Mouse (Mus musculus): ENCODE measurements around the gene Pgghg. TPM values are rescaled to one million over a fixed set of nuclear protein-coding genes. Genes with fewer than 3 reads are reported as not detected.

The Pgghg gene
- polyA plus RNA-seq, 1 experiment = 7.4 TPM

DNA sequence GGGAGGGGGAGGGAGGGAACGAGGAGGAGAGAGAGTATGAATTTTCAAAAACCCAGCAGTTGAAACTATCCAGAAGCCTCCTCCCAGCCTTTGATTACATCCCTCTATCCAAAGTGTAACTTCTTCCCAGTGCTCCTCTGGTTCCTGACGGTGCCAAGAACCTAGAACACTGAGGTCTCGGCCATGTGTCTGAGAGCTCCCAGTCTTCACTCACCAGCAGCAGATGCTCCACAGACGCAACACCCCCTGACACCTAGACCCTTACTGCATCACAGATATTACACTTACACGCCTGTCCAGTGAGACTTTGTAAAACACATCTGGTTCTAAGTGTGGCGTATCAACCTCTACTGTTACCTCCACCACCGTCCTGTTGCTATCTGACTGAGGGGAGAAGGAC, 11.2 kb downstream of the Pgghg start:
- H3K9me3 ChIP-seq = no peaks in the 10 kb centered on the region
- peaks cover 70% of the 10 kb centered on the region for H3K36me3 ChIP-seq (replicated peaks; ENCODE audit: low read length)
- peaks cover 99% of the 10 kb centered on the region for H3K4me1 ChIP-seq
- H3K27me3 ChIP-seq (replicated peaks) = no peaks in the 10 kb centered on the region
- TF ChIP-seq FLI1 (IDR thresholded peaks at IDR 0.05; ENCODE audit: low read length) (no peak), GATA1 (IDR thresholded peaks at IDR 0.05; ENCODE audit: borderline replicate concordance, low read length) (no peak)
- peak overlapping the region; percentile 64 for H3K4me3 ChIP-seq (replicated peaks)

DNA sequence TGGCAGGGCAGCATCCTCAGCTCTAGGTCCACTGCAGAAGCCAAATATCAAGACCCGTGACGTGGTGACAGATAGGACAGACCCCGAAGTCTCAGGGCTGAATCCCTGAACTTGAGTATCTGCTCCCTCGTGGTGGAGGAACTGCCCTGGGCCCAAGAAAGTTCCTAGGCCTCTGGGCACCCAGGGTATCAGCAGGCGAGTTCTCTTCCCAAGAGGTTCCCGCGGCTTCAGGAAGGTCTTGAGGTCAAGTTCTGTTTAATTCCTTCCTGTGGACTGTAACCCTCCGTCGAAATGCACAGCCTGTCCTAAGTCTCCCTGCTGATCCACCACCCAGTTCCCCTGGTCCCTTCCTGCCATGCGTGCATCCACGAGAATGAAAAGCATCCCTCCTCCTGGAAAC, 11.9 kb downstream of the Pgghg start:
- TF ChIP-seq FLI1 (IDR thresholded peaks at IDR 0.05; ENCODE audit: low read length) (no peak), GATA1 (IDR thresholded peaks at IDR 0.05; ENCODE audit: borderline replicate concordance, low read length) (no peak)
- Histone ChIP-seq H3K36me3 (replicated peaks; ENCODE audit: low read length) (peaks cover 63% of the 10 kb centered on the region), H3K27me3 (replicated peaks) (no peaks in the 10 kb centered on the region), H3K4me3 (replicated peaks) (peak overlapping the region; percentile 84), H3K9me3 (no peaks in the 10 kb centered on the region), H3K4me1 (peaks cover 97% of the 10 kb centered on the region)

DNA sequence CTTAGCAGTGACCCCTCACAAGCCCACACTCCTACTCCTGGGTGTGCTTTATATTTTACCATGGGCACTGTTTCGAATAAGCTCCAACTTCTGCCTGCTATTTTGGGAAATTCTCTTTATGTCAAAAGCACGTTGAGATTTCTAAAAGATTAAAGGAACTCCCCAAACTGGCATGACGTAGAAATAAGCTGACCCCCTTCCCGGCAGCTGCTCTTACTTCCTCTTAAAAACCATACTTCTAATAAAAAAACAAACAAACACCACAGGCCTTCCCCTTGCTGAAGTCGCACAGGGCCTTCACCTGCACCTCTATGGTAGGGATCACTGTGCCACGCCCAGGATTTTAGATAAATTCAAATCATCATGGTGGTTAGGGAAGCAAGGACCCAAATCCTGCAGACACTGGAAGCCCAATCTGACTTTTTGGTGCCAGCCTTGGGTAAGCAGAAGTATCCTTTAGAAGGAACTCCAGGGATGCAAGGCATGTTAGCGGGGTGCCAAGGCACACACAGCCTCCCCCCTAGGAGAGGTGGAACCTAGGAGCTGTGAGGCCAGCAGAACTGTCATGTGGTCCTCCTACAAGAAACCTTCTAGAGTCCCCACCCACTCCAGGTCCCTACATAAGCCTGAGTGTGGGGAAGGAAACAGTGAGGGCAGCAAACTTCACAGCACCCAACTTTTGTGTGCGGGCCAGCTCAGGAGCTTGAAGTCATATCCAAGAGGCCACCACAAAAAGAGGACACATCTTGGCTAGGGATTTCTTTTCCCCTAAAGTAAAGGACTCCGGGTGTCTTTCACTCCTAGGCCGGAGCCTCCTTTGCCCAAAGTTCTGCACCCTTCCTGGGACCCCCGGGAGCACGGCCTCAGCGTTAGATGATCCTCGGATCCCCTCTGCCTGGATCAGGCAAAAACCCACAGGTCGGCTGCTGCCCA, 12.9 kb downstream of the Pgghg start:
- TF ChIP-seq GATA1 (IDR thresholded peaks at IDR 0.05; ENCODE audit: borderline replicate concordance, low read length) = no peak
- TF ChIP-seq FLI1 (IDR thresholded peaks at IDR 0.05; ENCODE audit: low read length) = no peak
- H3K9me3 ChIP-seq = no peaks in the 10 kb centered on the region
- H3K4me1 ChIP-seq = peaks cover 94% of the 10 kb centered on the region
- H3K27me3 ChIP-seq (replicated peaks) = no peaks in the 10 kb centered on the region
- peak overlapping the region; percentile 95 for H3K4me3 ChIP-seq (replicated peaks)
- H3K36me3 ChIP-seq (replicated peaks; ENCODE audit: low read length) = peaks cover 54% of the 10 kb centered on the region

DNA sequence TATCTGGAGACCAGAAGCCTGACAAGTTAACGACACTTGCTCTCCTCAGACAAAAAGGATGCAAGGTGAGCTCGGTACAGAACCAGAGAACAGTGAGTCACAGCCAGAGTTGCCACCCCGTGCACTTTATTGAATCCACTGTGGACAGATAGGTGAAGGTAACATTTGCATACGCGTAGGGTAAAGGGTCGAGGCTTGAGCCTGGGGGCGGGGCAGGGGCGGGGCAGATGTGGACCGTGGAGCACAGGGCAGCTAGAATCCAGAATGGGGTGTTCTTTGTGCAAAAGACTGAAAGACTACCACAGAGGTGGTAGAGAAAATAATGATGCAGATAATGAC, 13.5 kb downstream of the Pgghg start:
- peaks cover 94% of the 10 kb centered on the region for H3K4me1 ChIP-seq
- H3K36me3 ChIP-seq (replicated peaks; ENCODE audit: low read length) = peaks cover 47% of the 10 kb centered on the region
- H3K27me3 ChIP-seq (replicated peaks) = no peaks in the 10 kb centered on the region
- no peaks in the 10 kb centered on the region for H3K9me3 ChIP-seq
- peak overlapping the region; percentile 95 for H3K4me3 ChIP-seq (replicated peaks)
- TF ChIP-seq FLI1 (IDR thresholded peaks at IDR 0.05; ENCODE audit: low read length) = no peak
- no peak for TF ChIP-seq GATA1 (IDR thresholded peaks at IDR 0.05; ENCODE audit: borderline replicate concordance, low read length)

DNA sequence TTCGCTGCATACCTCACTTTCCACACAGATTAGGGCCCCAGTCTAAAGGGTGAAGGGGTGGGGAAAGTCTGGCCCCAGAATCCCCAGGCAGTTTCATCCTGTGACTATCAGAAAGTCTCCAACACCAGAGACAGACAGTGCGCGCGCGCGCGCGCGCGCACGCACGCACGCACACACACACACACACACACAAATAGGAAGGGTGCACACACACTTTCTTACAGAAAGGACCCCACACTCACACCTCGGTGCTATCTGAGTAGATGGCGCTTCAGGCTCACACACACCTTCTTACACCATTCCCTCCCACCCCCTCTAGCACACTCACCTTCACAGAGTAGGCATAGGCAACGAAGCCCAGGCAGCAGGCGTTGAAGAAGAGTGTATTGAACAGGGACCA, 14.2 kb downstream of the Pgghg start:
- Histone ChIP-seq H3K4me1 (peaks cover 94% of the 10 kb centered on the region), H3K36me3 (replicated peaks; ENCODE audit: low read length) (peaks cover 41% of the 10 kb centered on the region), H3K9me3 (no peaks in the 10 kb centered on the region), H3K4me3 (replicated peaks) (peak overlapping the region; percentile 95), H3K27me3 (replicated peaks) (no peaks in the 10 kb centered on the region)
- TF ChIP-seq FLI1 (IDR thresholded peaks at IDR 0.05; ENCODE audit: low read length) = no peak
- no peak for TF ChIP-seq GATA1 (IDR thresholded peaks at IDR 0.05; ENCODE audit: borderline replicate concordance, low read length)

DNA sequence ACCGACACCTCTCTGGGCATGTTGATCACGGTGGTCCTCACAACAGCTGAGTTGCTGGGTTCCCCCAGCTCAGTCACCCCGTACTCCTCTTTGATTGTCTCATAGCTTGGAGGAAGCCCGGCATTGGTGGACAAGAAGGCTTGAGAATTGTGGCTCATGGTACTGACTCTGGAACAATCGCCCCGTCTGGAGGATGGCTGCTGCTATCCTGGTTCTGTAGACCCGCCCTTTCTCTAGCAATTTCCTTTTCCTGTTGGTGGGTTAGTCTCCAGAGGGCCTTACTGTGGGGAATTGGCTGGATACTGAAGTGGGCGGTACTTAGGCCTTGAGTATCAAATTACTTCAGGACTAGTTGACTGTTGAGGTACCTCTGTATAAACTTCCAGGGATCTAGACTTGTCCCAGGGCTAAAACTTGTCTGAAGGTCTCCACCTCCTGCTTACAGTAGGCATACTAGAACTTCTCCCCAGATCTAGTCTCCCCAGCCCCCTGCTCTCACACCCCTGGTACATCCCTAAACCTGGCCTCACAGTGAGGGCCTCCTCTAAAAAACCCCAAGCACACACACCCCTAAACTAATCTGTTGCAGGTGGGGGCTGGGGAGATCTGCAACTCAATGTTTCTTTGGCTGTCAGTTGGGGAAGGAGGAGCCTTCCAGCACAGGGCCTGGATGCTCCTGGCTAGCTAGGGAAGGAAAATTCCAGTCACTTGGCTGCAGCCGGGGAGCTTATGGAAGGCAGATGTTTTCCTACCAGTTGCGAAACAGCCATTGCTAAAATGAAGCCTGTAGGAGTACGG, 14.8 kb downstream of the Pgghg start, which contains the start of the genes Gm45717 and Ifitm2:
Gene Gm45717 (minus strand): TSS at position 180 of the 798 bp plus-strand sequence.
Gene Ifitm2 (minus strand): TSS at position 230 of the 798 bp plus-strand sequence.
- Histone ChIP-seq H3K4me1 (peaks cover 89% of the 10 kb centered on the region), H3K27me3 (replicated peaks) (no peaks in the 10 kb centered on the region), H3K9me3 (no peaks in the 10 kb centered on the region), H3K36me3 (replicated peaks; ENCODE audit: low read length) (peaks cover 35% of the 10 kb centered on the region), H3K4me3 (replicated peaks) (peak within 1 kb of the TSS; percentile 95)
- TF ChIP-seq FLI1 (IDR thresholded peaks at IDR 0.05; ENCODE audit: low read length) = no peak
- TF ChIP-seq GATA1 (IDR thresholded peaks at IDR 0.05; ENCODE audit: borderline replicate concordance, low read length) = no peak

DNA sequence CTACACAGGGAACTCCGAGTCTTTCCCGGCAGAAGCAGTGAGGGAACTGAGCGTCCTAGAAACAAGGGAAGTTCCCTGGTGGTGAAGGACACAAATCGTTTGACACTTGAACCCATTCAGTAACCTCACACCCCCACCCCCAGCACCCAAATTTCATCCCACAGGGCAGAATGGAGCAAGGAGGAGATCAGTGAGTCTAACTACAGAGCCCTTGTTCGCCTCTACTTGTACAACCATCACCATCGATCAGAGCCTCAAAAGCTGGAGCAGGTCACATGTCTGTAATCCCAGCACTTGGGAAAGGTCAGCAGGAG, 15.3 kb downstream of the Pgghg start:
- Histone ChIP-seq H3K9me3 (no peaks in the 10 kb centered on the region), H3K4me3 (replicated peaks) (peak overlapping the region; percentile 85), H3K4me1 (peaks cover 83% of the 10 kb centered on the region), H3K27me3 (replicated peaks) (no peaks in the 10 kb centered on the region), H3K36me3 (replicated peaks; ENCODE audit: low read length) (peaks cover 29% of the 10 kb centered on the region)
- TF ChIP-seq GATA1 (IDR thresholded peaks at IDR 0.05; ENCODE audit: borderline replicate concordance, low read length) = no peak
- TF ChIP-seq FLI1 (IDR thresholded peaks at IDR 0.05; ENCODE audit: low read length) = no peak

DNA sequence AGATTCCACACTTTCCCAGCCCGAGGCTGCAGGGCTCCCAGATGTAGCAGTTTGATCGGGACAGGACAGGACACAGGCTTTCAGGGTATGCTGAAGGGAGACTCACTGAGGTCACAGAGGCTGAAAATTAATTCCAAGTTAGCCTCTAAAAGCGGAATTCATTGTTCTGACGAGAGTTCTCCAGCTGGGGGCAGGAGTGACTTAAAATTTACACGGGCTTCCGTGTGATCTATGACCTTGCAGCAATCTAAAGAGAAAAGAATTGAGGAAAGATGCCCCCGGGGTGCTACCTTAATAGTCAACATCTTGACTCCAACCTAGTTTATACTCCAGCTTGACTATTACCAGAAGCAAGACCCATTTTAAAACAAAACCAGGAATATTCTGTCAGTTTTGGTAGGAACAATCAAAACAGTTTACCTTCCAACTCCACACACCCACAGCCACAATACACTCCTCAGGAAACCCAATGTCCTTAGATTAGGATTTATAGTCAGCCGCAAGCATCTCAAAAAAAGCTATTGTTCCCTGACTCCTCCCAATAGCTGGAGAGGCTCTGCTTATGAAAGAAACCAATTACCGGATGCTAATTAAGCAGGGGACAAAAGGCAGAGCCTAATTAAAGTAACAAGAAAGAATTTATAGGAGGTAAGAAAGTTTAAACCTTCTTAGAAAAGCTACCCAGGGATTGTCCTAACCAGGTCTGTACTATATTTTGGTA, 18.1 kb downstream of the Pgghg start:
- Histone ChIP-seq H3K36me3 (replicated peaks; ENCODE audit: low read length) (peaks cover under 1% of the 10 kb centered on the region), H3K4me1 (peaks cover 70% of the 10 kb centered on the region), H3K9me3 (no peaks in the 10 kb centered on the region), H3K4me3 (replicated peaks) (no peak overlapping the region), H3K27me3 (replicated peaks) (no peaks in the 10 kb centered on the region)
- TF ChIP-seq FLI1 (IDR thresholded peaks at IDR 0.05; ENCODE audit: low read length) = no peak
- TF ChIP-seq GATA1 (IDR thresholded peaks at IDR 0.05; ENCODE audit: borderline replicate concordance, low read length) = no peak

DNA sequence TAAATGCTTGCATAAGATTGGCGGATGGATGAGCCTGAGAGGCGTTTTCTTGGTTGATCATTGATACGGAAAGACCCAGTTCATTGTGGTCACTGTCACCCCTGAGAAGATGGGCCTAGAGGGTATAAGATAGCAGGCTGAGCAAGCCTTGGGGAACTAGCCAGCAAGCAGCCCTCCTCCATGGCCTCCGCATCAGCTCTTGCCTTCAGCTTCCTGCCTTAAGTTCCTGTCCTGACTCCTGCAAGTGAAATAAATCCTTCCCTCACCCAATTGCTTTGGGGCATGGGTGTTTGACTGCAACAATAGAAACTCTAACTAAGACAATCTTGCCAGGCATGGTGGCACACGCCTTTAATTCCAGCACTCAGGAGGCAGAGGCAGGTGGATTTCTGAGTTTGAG, 18.8 kb downstream of the Pgghg start:
- Histone ChIP-seq H3K9me3 (no peaks in the 10 kb centered on the region), H3K27me3 (replicated peaks) (no peaks in the 10 kb centered on the region), H3K36me3 (replicated peaks; ENCODE audit: low read length) (no peaks in the 10 kb centered on the region), H3K4me1 (peaks cover 68% of the 10 kb centered on the region), H3K4me3 (replicated peaks) (peak overlapping the region; percentile 38)
- TF ChIP-seq FLI1 (IDR thresholded peaks at IDR 0.05; ENCODE audit: low read length) (no peak), GATA1 (IDR thresholded peaks at IDR 0.05; ENCODE audit: borderline replicate concordance, low read length) (no peak)
